Mouse (Mus musculus): Measurements from ENCODE around the gene Zfp691.

Zfp691 gene

GRCm38 (mm10) chr4:119167068-119167467 is 6.9 kb downstream of the Zfp691 start:
- DNase-seq, result no peak

- DNase-seq, result no peak
Observed at GRCm38 (mm10) chr4:119165916-119166315, 8.1 kb downstream of the Zfp691 start.

- no peak for DNase-seq
Observed at GRCm38 (mm10) chr4:119162990-119163389, 11.0 kb downstream of the Zfp691 start.

GRCm38 (mm10) chr4:119161358-119161757 is 12.6 kb downstream of the Zfp691 start:
- no peak for DNase-seq

- DNase-seq, result no peak
Observed at GRCm38 (mm10) chr4:119157891-119158290, 16.1 kb downstream of the Zfp691 start.

GRCm38 (mm10) chr4:119157186-119157585 is 16.8 kb downstream of the Zfp691 start:
- peak; percentile 49 to 62 for DNase-seq

- no peak for DNase-seq
Observed at GRCm38 (mm10) chr4:119148741-119149140, 25.3 kb downstream of the Zfp691 start.

GRCm38 (mm10) chr4:119147347-119147746 is 26.6 kb downstream of the Zfp691 start:
- DNase-seq, result no peak

GRCm38 (mm10) chr4:119146816-119147215 is 27.2 kb downstream of the Zfp691 start:
- DNase-seq, result no peak

- peak; percentile 30 to 41 for DNase-seq
Observed at GRCm38 (mm10) chr4:119142230-119142871, 31.6 kb downstream of the Zfp691 start.

- DNase-seq, result no peak
Observed at GRCm38 (mm10) chr4:119141191-119141590, 32.8 kb downstream of the Zfp691 start.

- DNase-seq, result peak; percentile 33 to 38
Observed at GRCm38 (mm10) chr4:119140126-119140525, 33.9 kb downstream of the Zfp691 start.

- no peak for DNase-seq
Observed at GRCm38 (mm10) chr4:119138776-119139175, 35.2 kb downstream of the Zfp691 start.

GRCm38 (mm10) chr4:119138171-119138570 is 35.8 kb downstream of the Zfp691 start:
- DNase-seq, result peak; percentile 86 to 91

- no peak for DNase-seq
Observed at GRCm38 (mm10) chr4:119137313-119137712, 36.7 kb downstream of the Zfp691 start.

- DNase-seq, result no peak
Observed at GRCm38 (mm10) chr4:119133860-119134259, 40.1 kb downstream of the Zfp691 start.

GRCm38 (mm10) chr4:119133306-119133705 is 40.7 kb downstream of the Zfp691 start:
- no peak for DNase-seq

GRCm38 (mm10) chr4:119131189-119131910 is 42.6 kb downstream of the Zfp691 start:
- DNase-seq, result no peak

- DNase-seq, result no peak
Observed at GRCm38 (mm10) chr4:119129096-119129495, 44.9 kb downstream of the Zfp691 start.

GRCm38 (mm10) chr4:119128547-119128946 is 45.4 kb downstream of the Zfp691 start:
- no peak for DNase-seq

- no peak for DNase-seq
Observed at GRCm38 (mm10) chr4:119127229-119127628, 46.8 kb downstream of the Zfp691 start.

- DNase-seq, result no peak
Observed at GRCm38 (mm10) chr4:119125577-119126270, 48.3 kb downstream of the Zfp691 start.

GRCm38 (mm10) chr4:119124771-119125273 is 49.2 kb downstream of the Zfp691 start:
- DNase-seq, result no peak

GRCm38 (mm10) chr4:119121249-119121648 is 52.7 kb downstream of the Zfp691 start:
- DNase-seq, result peak; percentile 31 to 35

All from cerebellum, adult 18-20 months (tissue).